Mouse (Mus musculus) midbrain, embryonic 12.5 days (tissue): Measurements from ENCODE around the gene 1810010H24Rik. TPM values are rescaled to one million over a fixed set of nuclear protein-coding genes. Genes with fewer than 3 reads are reported as not detected.
A peak's percentile ranks its signal among the peaks of the same experiment; 100 is the strongest.
"Not testable (repeated sequence)": the region's sequence is repeated elsewhere in the genome, so short reads cannot be mapped to it uniquely, and the experiment has no call there.

ENCODE experiments used
- ATAC-seq: fragments of 200-750 bp; cut with Nextera tagmentation; 2 replicates; pipeline ENCODE4 v1.8.0; 2017; ENCODE audit warnings: low read depth, moderate TSS enrichment, moderate library complexity; ENCODE audit not compliant: low FRiP score
- H3K27ac ChIP-seq: fragments of 300-500 bp; sonication (generic); replicated peaks from 2 replicates; pipeline ENCODE4 v1.5.1; 2016; ENCODE audit warnings: mild to moderate bottlenecking
- H3K27me3 ChIP-seq: fragments of 300-500 bp; sonication (generic); 2 replicates; pipeline ENCODE4 v1.6.1; 2016; ENCODE audit warnings: mild to moderate bottlenecking
- H3K36me3 ChIP-seq: fragments of 300-500 bp; sonication (generic); 2 replicates; pipeline ENCODE4 v1.6.1; 2016
- H3K4me1 ChIP-seq: fragments of 300-500 bp; sonication (generic); 2 replicates; pipeline ENCODE4 v1.6.1; 2016
- H3K4me2 ChIP-seq: fragments of 300-500 bp; sonication (generic); replicated peaks from 2 replicates; pipeline ENCODE4 v1.6.1; 2016; ENCODE audit warnings: mild to moderate bottlenecking, moderate library complexity
- H3K4me3 ChIP-seq: fragments of 300-500 bp; sonication (generic); 2 replicates; pipeline ENCODE4 v1.5.1; 2016; ENCODE audit warnings: mild to moderate bottlenecking
- H3K9ac ChIP-seq: fragments of 300-500 bp; sonication (generic); replicated peaks from 2 replicates; pipeline ENCODE4 v1.6.1; 2016; ENCODE audit warnings: mild to moderate bottlenecking, moderate library complexity
- H3K9me3 ChIP-seq: fragments of 300-500 bp; sonication (generic); 2 replicates; pipeline ENCODE4 v1.6.1; 2016; ENCODE audit warnings: mild to moderate bottlenecking
- WGBS: fragments of 180-500 bp; shearing (Covaris S2); methylation state at CpG from one replicate; pipeline ENCODE4 v1.1.7; 2016; 5-methylcytosine and 5-hydroxymethylcytosine counted together
- polyA plus RNA-seq: library from polyadenylated mRNA; unstranded; fragments of >200 nt; fragmentation: Nextera tagmentation; extraction: Ambion mirVana; gene quantifications from 2 replicates; pipeline ENCODE4 v1.2.1, GENCODE M21; 2016

The 1810010H24Rik gene
- polyA plus RNA-seq, 1 experiment from 2014 or later, result 3.4 TPM

DNA sequence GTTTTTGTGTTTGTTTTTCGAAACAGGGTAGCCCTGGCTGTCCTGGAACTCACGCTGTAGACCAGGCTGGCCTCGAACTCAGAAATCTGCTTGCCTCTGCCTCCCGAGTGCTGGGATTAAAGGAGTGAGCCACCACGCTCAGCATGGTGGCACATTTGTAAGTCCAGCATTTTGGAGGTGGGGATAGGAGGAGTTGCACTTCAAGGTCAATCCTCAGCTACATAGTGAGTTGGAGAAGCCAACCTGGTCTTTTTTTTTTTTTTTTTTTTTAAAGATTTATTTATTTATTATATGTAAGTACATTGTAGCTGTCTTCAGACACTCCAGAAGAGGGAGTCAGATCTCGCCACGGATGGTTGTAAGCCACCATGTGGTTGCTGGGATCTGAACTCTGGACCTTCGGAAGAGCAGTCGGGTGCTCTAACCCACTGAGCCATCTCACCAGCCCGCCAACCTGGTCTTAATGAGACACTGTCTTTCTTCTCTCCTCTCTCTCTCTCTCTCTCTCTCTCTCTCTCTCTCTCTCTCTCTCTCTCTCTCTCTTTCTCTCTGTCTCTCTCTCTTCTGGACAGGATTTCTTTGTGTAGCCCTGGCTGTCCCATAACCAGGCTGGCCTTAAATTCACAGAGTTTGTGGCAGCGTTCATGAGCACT lies 9.8 kb upstream of the 1810010H24Rik start:
- H3K4me3 ChIP-seq, H3K27me3 ChIP-seq, H3K4me1 ChIP-seq, H3K36me3 ChIP-seq, H3K9me3 ChIP-seq, H3K27ac ChIP-seq, H3K9ac ChIP-seq, H3K4me2 ChIP-seq, ATAC-seq: not testable (repeated sequence)
- 76% methylated on average over 11 of the region's 11 CpGs for WGBS

DNA sequence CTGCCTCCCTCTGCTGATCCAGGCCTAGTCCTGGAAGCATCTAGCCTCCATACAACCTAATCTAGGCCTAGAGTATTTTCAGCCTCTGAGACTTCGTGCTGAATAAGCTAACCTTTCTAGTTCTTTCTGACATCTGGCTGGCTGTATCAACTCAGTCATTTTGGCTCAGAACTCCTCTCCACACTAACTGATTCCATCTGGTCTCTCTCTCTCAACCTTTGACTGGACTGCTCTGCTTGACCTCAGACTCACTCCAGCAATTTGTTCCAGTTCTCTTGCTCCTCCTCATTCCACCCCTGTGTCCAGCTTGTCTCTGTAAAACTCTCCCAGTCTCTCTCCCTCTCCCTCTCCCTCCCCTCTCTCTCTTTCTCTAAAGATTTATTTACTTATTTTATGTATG lies 8.6 kb upstream of the 1810010H24Rik start:
- 59% methylated on average over 1 of the region's 1 CpGs for WGBS
- Histone ChIP-seq H3K4me1 (no peaks in the 10 kb centered on the region; the same call in 1 of the 2 replicates), H3K4me2 (no peak overlapping the region), H3K9me3 (no peaks in the 10 kb centered on the region), H3K36me3 (no peaks in the 10 kb centered on the region), H3K27me3 (no peaks in the 10 kb centered on the region), H3K27ac (no peak overlapping the region), H3K4me3 (no peak overlapping the region), H3K9ac (no peak overlapping the region)
- ATAC-seq, result no peak

- Histone ChIP-seq H3K36me3 (no peaks in the 10 kb centered on the region), H3K27me3 (no peaks in the 10 kb centered on the region), H3K4me3 (no peak overlapping the region), H3K4me1 (no peaks in the 10 kb centered on the region), H3K9ac (no peak overlapping the region), H3K4me2 (no peak overlapping the region), H3K27ac (no peak overlapping the region), H3K9me3 (no peaks in the 10 kb centered on the region)
- WGBS, result 57% methylated on average over 6 of the region's 6 CpGs
- no peak for ATAC-seq
These were observed 8.1 kb upstream of the 1810010H24Rik start for GRCm38 (mm10) chr11:107017339-107017886.

- Histone ChIP-seq H3K36me3 (no peaks in the 10 kb centered on the region), H3K4me1 (no peaks in the 10 kb centered on the region), H3K27me3 (0 out of 2 replicates have a peak, but pooled peaks cover 6% of the 10 kb centered on the region), H3K4me2 (no peak overlapping the region), H3K9ac (no peak overlapping the region), H3K27ac (no peak overlapping the region), H3K4me3 (no peak overlapping the region), H3K9me3 (no peaks in the 10 kb centered on the region)
- 31% methylated on average over 8 of the region's 8 CpGs for WGBS
- ATAC-seq, result no peak
These were observed 6.9 kb upstream of the 1810010H24Rik start for GRCm38 (mm10) chr11:107018606-107019005.

DNA sequence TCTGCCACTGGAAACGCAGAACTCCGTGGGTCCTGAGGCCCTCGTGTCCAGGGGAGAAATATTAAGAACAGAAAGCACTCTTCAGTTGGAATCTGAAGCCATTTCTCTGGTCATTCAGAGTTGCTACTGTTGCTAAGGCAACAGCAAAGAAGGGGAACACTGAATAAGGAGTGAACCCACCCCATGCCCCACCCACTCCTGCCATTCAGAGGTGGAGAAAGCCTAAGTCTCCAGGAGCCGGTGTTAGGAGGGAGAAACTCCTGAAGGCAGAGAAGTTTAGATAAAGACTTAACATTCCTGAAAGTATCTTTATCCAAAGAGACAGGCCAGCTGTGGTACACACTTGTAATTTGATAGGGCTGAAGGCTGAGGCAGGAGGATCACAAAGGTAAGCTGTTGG lies 6.2 kb upstream of the 1810010H24Rik start:
- Histone ChIP-seq H3K9ac (no peak overlapping the region), H3K4me1 (0 out of 2 replicates have a peak, but pooled peaks cover 1% of the 10 kb centered on the region), H3K36me3 (no peaks in the 10 kb centered on the region), H3K4me2 (no peak overlapping the region), H3K27me3 (0 out of 2 replicates have a peak, but pooled peaks cover 7% of the 10 kb centered on the region), H3K9me3 (no peaks in the 10 kb centered on the region), H3K4me3 (no peak overlapping the region), H3K27ac (no peak overlapping the region)
- ATAC-seq, result no peak
- 39% methylated on average over 4 of the region's 4 CpGs for whole genome bisulfite sequencing

- not testable (repeated sequence) for H3K9ac ChIP-seq, H3K9me3 ChIP-seq, H3K4me3 ChIP-seq, H3K4me1 ChIP-seq, H3K4me2 ChIP-seq, H3K27ac ChIP-seq, H3K36me3 ChIP-seq, ATAC-seq
- H3K27me3 ChIP-seq, result 0 out of 2 replicates have a peak, but pooled peaks cover 11% of the 10 kb centered on the region
- 93% methylated on average over 5 of the region's 5 CpGs for WGBS
These were observed 5.8 kb upstream of the 1810010H24Rik start for GRCm38 (mm10) chr11:107019722-107020121.

DNA sequence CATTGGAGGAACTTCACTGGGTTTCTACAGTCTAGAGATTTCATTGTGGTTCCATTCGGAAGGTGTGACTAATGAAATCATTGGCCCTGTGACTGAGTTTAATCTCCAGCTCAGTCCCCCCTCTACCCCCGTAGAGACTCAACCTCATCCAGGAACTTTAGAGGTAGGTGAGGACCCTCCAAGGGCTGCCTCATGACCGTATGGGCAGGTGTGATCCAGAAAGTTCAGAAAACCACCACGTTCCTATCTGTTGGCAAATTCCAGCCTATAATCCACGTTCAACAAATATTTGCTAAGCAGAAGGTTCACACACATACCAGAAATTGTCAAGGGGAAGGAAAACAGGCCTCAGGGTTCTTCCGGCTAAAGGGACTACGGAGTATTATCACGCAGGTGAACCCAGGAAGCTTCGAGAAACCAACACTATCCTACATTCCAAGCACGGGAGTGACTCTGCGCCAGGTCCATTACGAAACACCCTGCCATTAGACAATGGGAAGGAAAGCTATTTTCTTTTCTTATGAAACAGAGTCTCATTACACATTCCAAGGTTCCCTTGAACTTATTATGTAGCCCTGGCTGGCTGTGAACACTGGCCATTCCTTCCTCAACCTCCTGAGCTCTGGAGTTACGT lies 3.3 kb upstream of the 1810010H24Rik start:
- 88% methylated on average over 13 of the region's 13 CpGs for WGBS
- ATAC-seq, result no peak

DNA sequence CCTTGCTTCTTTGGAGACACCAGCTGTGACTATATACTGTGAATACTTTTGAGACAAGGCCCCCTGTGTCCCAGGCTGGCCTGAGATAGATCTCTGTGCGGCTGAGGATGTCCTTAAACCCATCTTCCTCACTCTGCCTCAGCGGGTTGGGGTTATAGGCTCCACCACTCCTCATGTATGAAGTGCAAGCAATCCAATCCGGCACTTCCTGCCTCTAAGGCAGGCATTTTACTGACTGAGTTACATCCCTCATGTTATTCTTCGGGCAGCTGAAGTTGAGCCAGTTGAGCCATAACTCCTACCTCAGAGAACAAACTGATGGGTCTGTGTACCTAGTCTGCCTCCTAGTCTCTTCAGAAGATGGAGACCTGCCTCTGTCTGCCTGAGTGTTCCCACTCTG lies 1.1 kb upstream of the 1810010H24Rik start:
- WGBS, result 62% methylated on average over 4 of the region's 4 CpGs
- Histone ChIP-seq H3K4me1 (peaks cover 35% of the 10 kb centered on the region), H3K4me3 (peak overlapping the region; percentile 50; the same call in 1 of the 2 replicates), H3K27me3 (peaks cover 23% of the 10 kb centered on the region; the same call in 1 of the 2 replicates), H3K9me3 (no peaks in the 10 kb centered on the region), H3K9ac (no peak overlapping the region), H3K4me2 (peak overlapping the region; percentile 91), H3K27ac (no peak overlapping the region), H3K36me3 (no peaks in the 10 kb centered on the region)
- no peak for ATAC-seq

More for the DNA sequence above, 3.3 kb upstream of the 1810010H24Rik start:
- no peak overlapping the region for H3K4me3 ChIP-seq
- peaks cover 22% of the 10 kb centered on the region; the same call in 1 of the 2 replicates for H3K27me3 ChIP-seq
- no peaks in the 10 kb centered on the region for H3K36me3 ChIP-seq
- peaks cover 27% of the 10 kb centered on the region for H3K4me1 ChIP-seq
- H3K9me3 ChIP-seq, result no peaks in the 10 kb centered on the region
- H3K27ac ChIP-seq, result no peak overlapping the region
- no peak overlapping the region for H3K9ac ChIP-seq
- no peak overlapping the region for H3K4me2 ChIP-seq

DNA sequence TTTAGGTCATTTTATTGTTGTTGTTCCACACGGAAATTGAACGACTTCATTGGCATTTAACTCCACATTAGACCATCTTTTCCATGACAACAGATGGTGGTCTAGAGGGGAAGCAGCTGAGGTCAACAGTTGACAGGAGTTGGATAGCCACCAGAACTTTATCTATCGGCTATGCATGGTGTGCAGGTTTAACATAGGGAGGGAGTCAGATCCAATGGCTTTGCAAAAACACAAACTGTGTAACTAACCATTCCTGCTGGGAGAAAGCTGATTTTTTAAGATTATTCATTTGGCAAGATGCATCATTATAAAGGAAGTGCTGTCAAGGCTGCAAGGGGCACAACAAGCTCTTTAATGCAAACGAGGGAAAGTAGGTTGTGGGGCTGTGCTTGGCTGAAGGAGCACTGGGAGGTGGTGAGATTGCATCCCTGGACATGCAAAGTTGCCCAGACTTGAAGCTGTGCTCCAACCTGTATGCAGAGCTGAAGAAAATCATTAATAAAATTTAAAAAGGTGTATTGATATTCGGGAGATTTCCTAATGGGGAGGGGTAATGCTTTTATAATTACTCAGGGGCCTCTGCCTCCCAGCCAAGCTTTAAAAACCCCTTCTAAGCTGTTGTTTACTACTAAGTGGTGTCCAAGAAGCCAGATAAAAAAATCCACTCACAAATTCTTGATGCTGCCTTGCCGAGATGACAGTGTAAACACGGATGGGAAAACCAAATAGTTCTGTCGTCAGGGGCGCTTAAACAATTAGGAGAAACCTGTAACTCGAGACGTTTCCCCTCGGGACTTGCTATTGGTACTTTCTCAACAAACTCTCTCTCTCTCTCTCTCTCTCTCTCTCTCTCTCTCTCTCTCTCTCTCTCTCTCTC lies 1.3 kb downstream of the 1810010H24Rik start:
- no peak for ATAC-seq
- Histone ChIP-seq H3K9me3 (no peaks in the 10 kb centered on the region), H3K36me3 (no peaks in the 10 kb centered on the region), H3K4me2 (peak overlapping the region; percentile 91), H3K4me1 (peaks cover 40% of the 10 kb centered on the region), H3K9ac (peak overlapping the region; percentile 65; the same call in 1 of the 2 replicates), H3K4me3 (peak overlapping the region; percentile 61), H3K27ac (no peak overlapping the region), H3K27me3 (peaks cover 25% of the 10 kb centered on the region; the same call in 1 of the 2 replicates)
- WGBS, result 13% methylated on average over 12 of the region's 12 CpGs

GRCm38 (mm10) chr11:107027431-107028274 lies 2.2 kb downstream of the 1810010H24Rik start:
- 1% methylated on average over 101 of the region's 107 CpGs for WGBS
- Histone ChIP-seq H3K4me2 (peak overlapping the region; percentile 63), H3K36me3 (no peaks in the 10 kb centered on the region), H3K27me3 (peaks cover 25% of the 10 kb centered on the region; the same call in 1 of the 2 replicates), H3K9ac (peak overlapping the region; percentile 65), H3K27ac (peak overlapping the region; percentile 81), H3K4me3 (peak overlapping the region; percentile 61), H3K9me3 (no peaks in the 10 kb centered on the region), H3K4me1 (peaks cover 49% of the 10 kb centered on the region)
- peak; percentile 93 for ATAC-seq

DNA sequence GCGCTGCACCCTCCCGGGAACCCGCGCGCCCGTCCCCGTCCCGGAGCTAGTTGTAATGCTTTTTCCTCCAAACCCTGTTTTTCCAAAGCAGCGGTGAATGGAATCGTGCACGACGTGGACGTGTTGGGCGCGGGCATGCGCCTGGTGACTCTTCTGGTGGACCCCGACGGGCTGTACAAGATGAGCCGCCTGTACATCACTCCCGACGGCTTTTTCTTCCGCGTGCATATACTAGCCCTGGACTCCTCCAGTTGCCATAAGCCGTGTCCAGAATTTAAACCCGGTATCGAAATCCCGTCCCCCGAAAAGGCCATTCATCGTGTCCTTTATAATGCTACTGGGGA lies 2.8 kb downstream of the 1810010H24Rik start:
- WGBS, result 3% methylated on average over 29 of the region's 29 CpGs
- Histone ChIP-seq H3K4me1 (peaks cover 51% of the 10 kb centered on the region), H3K27me3 (peaks cover 20% of the 10 kb centered on the region; the same call in 1 of the 2 replicates)

More for the DNA sequence above, 2.8 kb downstream of the 1810010H24Rik start:
- ATAC-seq, result peak; percentile 69
- H3K9me3 ChIP-seq, result no peaks in the 10 kb centered on the region
- H3K27ac ChIP-seq, result peak overlapping the region; percentile 81
- peak overlapping the region; percentile 65 for H3K9ac ChIP-seq
- H3K4me2 ChIP-seq, result peak overlapping the region; percentile 63
- peak overlapping the region; percentile 61 for H3K4me3 ChIP-seq
- H3K36me3 ChIP-seq, result no peaks in the 10 kb centered on the region
